Mouse (Mus musculus) ES-Bruce4 (cell line): ENCODE results near the gene Dnaaf3.

Experiments
- CTCF ChIP-seq: IDR thresholded peaks from one replicate; pipeline ENCODE4 v1.8.1; 2011; ENCODE audit warnings: low read depth, low read length
- EP300 ChIP-seq: IDR thresholded peaks from 2 replicates; pipeline ENCODE4 v1.6.1; 2011; ENCODE audit warnings: low read depth, low read length; ENCODE audit not compliant: insufficient read depth
- POLR2A ChIP-seq: IDR thresholded peaks from one replicate; pipeline ENCODE4 v1.8.1; 2011; ENCODE audit warnings: low read length; ENCODE audit not compliant: insufficient read depth

- TF ChIP-seq CTCF (no peak), EP300 (no peak), POLR2A (no peak)
Measured at GRCm38 (mm10) chr7:4562660-4563059, 30.4 kb upstream of the Dnaaf3 start.
